Mouse (Mus musculus): ENCODE results near the gene Dhcr24.

Gene Dhcr24

DNA sequence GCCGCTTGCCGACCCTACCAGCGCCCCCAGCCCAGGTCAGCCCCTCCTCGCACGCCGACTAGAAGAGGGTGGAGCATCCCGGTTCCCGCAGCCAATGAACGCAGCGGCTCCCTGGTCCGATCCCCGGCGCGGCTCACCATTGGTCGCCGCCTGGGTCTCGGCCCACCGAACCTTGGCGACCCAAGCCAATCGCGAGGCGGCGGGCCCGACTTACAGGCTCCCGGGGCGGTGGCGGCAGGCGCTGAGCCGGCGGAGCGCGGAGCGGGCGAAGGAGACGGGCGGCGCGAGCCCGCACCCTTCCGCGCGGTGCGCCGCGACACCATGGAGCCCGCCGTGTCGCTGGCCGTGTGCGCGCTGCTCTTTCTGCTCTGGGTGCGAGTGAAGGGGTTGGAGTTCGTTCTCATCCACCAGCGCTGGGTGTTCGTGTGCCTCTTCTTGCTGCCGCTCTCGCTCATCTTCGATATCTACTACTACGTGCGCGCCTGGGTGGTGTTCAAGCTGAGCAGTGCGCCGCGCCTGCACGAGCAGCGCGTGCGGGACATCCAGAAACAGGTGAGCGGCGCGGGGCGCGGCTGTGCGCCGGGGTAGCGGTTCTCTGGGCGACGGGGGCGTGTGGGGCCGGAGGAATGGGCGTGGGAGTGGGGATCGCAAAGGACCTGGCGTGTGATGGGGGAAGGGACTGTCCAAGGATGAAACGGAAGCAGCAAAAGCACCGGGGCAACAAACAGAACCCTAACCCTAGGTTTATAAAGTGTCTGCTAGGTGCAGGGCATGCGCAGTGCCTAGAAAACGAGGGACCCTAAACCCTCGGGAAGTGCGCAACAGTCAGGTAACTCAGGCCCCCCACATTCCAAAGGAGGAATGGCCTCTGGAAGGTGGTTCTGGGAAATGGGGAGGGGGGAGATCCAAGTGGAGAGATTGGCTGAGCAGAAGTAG, at the start of gene Dhcr24:
Gene Dhcr24, plus strand, starts transcription at position 193 of the 936 bp plus-strand sequence.
- DNase-seq: peak; percentile 94 to 96

DNA sequence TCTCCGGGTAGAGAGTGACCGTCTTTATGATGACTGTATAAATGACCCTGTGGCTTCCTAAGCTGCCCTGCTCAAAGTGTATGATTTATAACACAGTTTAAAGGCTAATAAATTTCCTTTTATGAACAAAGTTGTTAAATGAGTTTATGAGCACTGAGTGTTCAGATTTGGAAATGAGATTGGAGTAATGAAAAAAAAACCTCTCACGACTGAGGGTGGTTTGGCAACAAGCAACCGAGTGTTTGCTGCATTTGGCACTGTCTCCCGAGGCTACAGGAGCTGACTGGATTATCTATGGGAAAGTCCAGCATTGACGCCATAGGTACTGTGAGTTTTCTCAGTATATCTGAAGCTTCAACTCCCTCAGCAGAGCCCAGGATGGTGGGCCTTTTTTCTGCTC, 46.2 kb upstream of the Dhcr24 start:
- no peak for DNase-seq

DNA sequence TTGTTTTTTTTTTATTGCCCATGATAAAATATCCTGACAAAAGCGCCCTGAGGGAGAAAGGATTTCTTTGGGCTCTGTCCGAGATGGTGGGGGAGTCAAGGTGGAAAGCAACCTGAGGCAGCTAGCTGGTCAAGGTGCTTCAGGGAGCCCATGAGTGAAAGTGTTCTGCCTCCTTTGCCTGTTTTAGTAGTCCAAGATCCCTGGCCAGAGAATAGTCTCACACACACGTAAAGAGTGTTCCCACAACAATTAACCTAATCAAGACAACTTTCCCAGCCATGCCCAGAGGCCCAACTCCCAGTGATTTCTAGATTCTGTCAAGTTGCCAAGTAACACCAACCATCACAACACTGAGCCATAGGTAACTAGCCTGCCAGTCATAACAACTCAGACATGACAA, 38.3 kb upstream of the Dhcr24 start:
- no peak for DNase-seq

DNA sequence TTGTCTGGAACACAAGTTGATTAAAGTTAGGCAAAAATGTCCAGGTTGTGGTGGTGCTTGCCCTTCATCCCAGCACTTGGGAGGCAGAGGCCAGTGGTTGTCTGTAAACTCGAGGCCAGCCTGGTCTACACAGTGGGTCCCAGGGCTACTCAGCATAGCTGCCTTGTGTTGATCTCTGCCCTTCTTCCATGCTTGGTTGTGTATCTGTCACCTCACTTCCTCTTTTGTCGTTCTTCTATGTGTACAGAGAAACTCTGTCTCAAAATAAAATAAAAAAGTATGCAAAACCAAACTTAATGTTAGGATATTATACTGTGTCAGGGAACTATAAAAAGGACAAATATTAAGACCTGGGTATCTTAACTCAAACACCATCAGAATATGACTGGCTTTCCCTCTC, 36.7 kb upstream of the Dhcr24 start:
- DNase-seq: no peak

- DNase-seq: no peak
Observed at GRCm38 (mm10) chr4:106525001-106525400, 35.8 kb upstream of the Dhcr24 start.

- peak in 1 of 2 experiments; percentile 62 for DNase-seq
Observed at GRCm38 (mm10) chr4:106527856-106528547, 32.8 kb upstream of the Dhcr24 start.

DNA sequence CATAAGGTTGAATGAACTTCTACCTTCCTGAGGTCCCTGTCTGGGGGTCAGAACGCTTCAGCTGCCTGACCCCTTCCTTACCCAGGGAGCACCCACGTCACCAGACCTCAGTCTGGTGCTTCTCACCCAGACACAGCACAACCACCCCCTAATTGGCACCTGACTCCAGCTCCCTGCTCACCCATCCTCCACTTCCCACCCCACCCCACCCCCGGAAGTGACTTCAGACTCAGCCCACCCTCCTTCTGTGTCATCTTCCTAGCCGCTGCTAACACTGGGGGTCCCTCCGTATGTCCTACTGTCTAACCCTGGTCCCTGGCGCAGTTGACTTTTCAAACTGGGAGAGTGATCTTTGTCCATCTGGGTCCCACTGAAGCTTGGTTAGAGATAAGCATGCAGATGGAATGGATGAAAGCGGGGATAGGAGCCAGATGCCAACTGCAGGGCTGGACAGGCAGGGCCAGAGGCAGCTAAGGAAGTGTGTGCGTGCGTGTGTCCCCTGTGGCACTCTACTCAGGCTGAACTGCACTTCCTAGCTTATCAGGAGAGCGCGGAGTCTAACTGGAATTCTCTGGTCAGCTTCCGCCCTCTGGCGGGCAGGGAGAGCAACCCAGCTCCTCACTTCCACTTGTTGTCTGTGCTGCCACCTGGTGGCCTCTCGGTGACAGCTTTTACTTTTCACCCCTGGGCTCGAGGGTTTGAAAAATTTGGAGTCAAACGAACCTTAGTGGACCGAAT, 31.3 kb upstream of the Dhcr24 start:
- peak; percentile 88 to 96 for DNase-seq

GRCm38 (mm10) chr4:106530113-106530482, 30.7 kb upstream of the Dhcr24 start:
- no peak for DNase-seq

GRCm38 (mm10) chr4:106533421-106534080, 27.3 kb upstream of the Dhcr24 start:
- peak; percentile 48 to 51 for DNase-seq

DNA sequence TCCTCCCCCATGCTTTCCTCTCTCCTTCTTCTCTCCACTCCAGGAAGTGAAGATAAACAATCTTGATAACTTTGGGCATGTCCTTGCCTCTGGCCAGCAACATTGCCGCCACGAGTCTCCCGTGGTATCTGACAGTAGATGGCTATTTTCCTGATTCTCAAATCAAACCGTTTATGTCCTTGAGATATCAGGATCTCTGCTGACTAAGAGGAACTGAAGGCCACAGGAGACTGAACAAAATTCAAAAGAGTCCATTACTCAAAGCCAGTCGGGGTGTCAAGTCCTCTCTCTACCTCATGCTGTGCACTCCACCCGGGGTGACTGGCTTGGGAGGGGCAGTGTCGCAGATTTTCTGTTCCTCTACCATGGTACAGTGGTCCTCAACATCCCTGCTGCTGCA, 26.6 kb upstream of the Dhcr24 start:
- no peak for DNase-seq

DNA sequence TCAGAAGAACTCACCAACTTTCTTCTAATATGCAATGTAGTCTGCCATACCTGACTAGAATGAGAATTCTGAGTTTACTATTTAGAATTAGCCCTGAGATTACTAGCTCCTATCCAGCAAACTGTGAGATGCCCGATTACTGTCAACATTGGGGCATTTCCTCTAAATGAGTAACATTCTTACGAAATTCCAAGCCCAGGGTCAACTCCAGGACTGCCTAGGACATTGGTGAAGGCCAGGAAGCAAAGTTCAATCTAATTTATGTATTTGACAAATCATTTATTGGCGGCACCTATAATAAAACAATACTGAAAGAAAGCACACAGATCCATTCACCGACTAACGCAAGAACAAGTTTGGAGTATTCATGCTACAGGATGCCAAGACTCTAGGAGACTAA, 21.1 kb upstream of the Dhcr24 start:
- no peak for DNase-seq

GRCm38 (mm10) chr4:106541491-106541890, 19.3 kb upstream of the Dhcr24 start:
- DNase-seq: peak in 1 of 2 experiments; percentile 62

DNA sequence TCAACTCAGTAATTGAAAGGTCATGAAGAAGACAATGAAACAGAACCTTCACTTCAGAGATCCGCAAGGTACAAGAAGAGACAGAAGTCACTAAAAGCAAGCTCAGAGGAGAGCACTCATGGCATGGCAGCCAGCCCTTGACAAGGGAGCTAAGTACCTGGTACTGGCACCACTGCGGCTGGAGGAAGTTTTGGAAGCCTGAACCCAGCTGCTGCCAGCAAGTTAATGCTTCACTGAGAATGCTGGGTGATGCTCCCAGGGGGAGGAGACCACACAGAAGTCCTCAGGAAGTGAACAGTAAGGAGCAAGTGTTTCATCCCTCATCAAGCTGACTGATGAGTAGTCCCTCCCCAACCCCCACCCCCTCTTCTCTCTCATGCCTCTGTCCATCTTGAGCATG, 18.6 kb upstream of the Dhcr24 start:
- peak; percentile 74 to 79 for DNase-seq

DNA sequence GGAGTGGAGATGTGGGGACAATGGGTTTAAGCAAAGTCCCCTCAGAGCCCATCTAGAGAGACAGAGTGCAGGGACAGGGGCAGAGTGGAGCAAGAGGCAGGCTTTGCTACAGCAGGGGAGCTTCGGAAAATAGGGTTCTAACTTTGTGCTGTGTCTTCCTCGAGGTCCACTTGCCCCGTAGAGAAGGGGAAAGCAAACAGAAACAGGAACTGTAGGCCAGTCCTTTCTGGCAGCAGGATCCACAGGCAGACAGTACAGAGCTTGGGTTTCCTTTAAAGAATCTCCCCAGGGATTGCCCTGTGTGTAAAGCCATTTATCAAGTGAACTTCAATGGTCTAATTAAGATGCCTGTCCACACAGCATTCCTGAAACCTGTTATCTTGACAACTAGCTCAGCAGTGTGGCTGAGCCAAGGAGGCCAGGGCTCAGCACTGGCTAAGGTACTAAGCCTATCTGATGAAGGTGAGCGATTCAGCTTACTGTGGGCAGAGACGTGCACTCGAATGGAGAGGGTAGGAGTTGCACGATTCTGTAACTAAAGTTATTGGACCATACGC, 14.9 kb upstream of the Dhcr24 start:
- no peak for DNase-seq

DNA sequence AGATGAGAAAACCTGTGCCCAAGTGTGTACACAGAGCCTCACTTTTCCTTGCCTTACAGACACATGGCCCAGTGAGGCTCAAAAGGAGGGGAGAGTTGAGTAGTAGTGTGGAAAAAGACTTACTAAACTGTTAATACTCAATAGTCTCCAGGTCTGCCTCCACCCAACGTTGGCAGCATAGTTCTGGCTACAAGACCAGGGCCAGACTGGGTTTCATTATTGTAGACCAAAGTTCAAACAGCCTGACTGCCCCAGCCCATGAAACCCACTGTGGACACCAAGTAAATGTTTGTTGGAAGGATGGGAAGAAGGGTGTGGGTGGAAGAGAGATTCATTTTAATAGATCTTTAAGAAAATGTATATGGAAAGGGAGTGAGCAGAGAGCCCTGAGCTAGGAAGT, 13.9 kb upstream of the Dhcr24 start:
- DNase-seq: peak; percentile 38 to 48

DNA sequence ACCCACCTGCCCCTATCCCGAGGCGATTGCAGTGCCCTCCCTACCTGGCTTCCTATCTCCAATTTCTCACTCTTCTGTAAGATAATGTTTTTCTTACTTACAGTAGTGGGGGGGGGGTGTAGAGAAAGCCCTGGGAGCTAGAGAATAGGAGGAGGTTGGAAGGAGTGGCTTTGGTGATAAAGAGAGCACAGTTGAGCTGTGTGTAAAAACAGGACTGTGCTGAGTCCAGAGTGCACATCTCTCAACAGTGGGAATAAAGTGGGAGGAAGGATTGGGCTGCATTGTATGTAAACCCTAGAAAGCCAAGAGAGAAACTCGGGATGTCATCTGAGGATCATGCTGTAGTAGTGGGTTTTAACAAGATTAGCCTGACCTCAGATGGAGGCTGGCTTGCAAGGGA, 12.7 kb upstream of the Dhcr24 start:
- no peak for DNase-seq

GRCm38 (mm10) chr4:106550516-106551166, 10.2 kb upstream of the Dhcr24 start:
- DNase-seq: no peak

- DNase-seq: no peak
Observed at GRCm38 (mm10) chr4:106557262-106557661, 3.6 kb upstream of the Dhcr24 start.

- DNase-seq: peak in 1 of 2 experiments; percentile 61
Observed at GRCm38 (mm10) chr4:106557978-106558377, 2.9 kb upstream of the Dhcr24 start.

DNA sequence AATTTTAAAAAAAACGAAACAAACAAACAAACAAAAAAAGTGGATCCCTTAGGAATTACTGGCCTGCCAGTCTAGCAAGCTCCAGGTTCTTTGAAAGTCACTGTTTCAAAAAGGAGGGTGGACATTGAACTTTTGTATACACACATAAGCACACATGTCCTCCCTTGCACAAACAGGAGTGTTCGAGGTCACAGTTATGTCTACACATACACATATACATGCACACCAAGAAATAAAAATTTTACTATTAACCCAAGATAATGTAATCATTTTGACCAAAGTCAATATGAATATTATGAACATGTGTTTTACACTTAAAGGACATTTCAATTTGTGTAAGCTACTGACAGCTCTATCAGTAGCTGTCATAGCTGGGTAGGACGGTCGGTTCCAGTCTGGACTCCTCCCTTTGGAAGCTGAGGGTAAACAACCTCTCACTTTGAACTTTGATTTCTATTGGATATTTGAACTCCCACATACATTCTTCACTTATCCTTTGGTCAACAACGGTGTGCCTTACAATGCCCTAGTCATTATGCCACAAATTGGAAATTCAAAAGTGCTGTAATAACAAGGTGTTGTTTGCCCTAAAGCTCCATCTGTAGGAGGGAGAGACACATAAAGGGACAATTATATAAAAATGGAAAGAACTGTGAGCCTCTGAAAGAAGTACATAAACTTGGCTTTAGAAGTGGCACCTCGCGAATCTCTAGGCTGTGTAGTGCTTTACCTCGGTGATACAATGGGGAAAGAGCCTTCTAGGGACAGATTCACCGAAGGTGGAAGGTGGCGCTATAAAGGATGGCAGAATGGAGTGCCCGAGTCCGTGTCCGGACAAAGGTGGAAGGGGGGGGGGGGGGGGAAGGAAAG, 1.3 kb upstream of the Dhcr24 start:
- no peak for DNase-seq

All from kidney, postnatal 36 days (tissue).